Mouse (Mus musculus) brain, adult 2 months (tissue): ENCODE measurements around the gene Tex19.2.

ENCODE experiments used
- DNase-seq: peaks from one replicate; pipeline ENCODE4 v3.0.0; 2011; ENCODE audit warnings: low read depth, low spot score

Gene Tex19.2

GRCm38 (mm10) chr11:121118577-121118976 is at the start of gene Tex19.2:
Gene Tex19.2, minus strand, starts transcription at chr11:121118677.
- DNase-seq, result no peak

- no peak for DNase-seq
These were observed 45.3 kb upstream of the Tex19.2 start for GRCm38 (mm10) chr11:121163751-121164150.

GRCm38 (mm10) chr11:121160636-121161346 is 42.3 kb upstream of the Tex19.2 start:
- no peak for DNase-seq

GRCm38 (mm10) chr11:121159971-121160370 is 41.5 kb upstream of the Tex19.2 start, which contains the start of gene Uts2r:
Gene Uts2r, plus strand, starts transcription at chr11:121160271.
- no peak for DNase-seq

- peak; percentile 38 for DNase-seq
These were observed 38.0 kb upstream of the Tex19.2 start for GRCm38 (mm10) chr11:121156411-121156891.

- DNase-seq, result no peak
These were observed 35.7 kb upstream of the Tex19.2 start for GRCm38 (mm10) chr11:121154203-121154602.

- DNase-seq, result no peak
These were observed 29.7 kb upstream of the Tex19.2 start for GRCm38 (mm10) chr11:121148193-121148592.

GRCm38 (mm10) chr11:121145865-121146264 is 27.4 kb upstream of the Tex19.2 start, which contains the start of gene Tex19.1:
Gene Tex19.1, plus strand, starts transcription at chr11:121146143.
- DNase-seq, result no peak

- peak; percentile 28 for DNase-seq
These were observed 25.0 kb upstream of the Tex19.2 start for GRCm38 (mm10) chr11:121143325-121144015.

GRCm38 (mm10) chr11:121138732-121139131 is 20.3 kb upstream of the Tex19.2 start:
- DNase-seq, result no peak

GRCm38 (mm10) chr11:121137682-121138081 is 19.2 kb upstream of the Tex19.2 start:
- no peak for DNase-seq

- no peak for DNase-seq
These were observed 16.1 kb upstream of the Tex19.2 start for GRCm38 (mm10) chr11:121134600-121134999.

GRCm38 (mm10) chr11:121129616-121130015 is 11.1 kb upstream of the Tex19.2 start:
- peak; percentile 38 for DNase-seq

GRCm38 (mm10) chr11:121127441-121127840 is 9.0 kb upstream of the Tex19.2 start:
- DNase-seq, result no peak

GRCm38 (mm10) chr11:121126395-121126794 is 7.9 kb upstream of the Tex19.2 start:
- DNase-seq, result no peak

- DNase-seq, result no peak
These were observed 7.2 kb upstream of the Tex19.2 start for GRCm38 (mm10) chr11:121125522-121126172.

- peak; percentile 56 for DNase-seq
These were observed 5.0 kb upstream of the Tex19.2 start for GRCm38 (mm10) chr11:121123438-121123837.

- no peak for DNase-seq
These were observed 3.7 kb upstream of the Tex19.2 start for GRCm38 (mm10) chr11:121122024-121122670.

GRCm38 (mm10) chr11:121121151-121121550 is 2.7 kb upstream of the Tex19.2 start:
- DNase-seq, result no peak

GRCm38 (mm10) chr11:121118106-121118505 is 371 bp downstream of the Tex19.2 start:
- no peak for DNase-seq

GRCm38 (mm10) chr11:121112091-121112775 is 6.2 kb downstream of the Tex19.2 start:
- DNase-seq, result peak; percentile 77
